Mouse (Mus musculus) adipocyte (in vitro differentiated cells): ENCODE measurements around the gene Zfp442.
"Not testable (repeated sequence)": the region's sequence is repeated elsewhere in the genome, so short reads cannot be mapped to it uniquely, and the experiment has no call there.

Source experiments
- DNase-seq: peaks from one replicate; pipeline ENCODE4 v3.0.0-alpha.2; 2016; ENCODE audit warnings: low spot score

Gene Zfp442

GRCm38 (mm10) chr2:150451180-150451919 lies at the start of gene Zfp442:
Zfp442 (minus strand) TSS chr2:150451486.
- DNase-seq = peak; percentile 77

DNA sequence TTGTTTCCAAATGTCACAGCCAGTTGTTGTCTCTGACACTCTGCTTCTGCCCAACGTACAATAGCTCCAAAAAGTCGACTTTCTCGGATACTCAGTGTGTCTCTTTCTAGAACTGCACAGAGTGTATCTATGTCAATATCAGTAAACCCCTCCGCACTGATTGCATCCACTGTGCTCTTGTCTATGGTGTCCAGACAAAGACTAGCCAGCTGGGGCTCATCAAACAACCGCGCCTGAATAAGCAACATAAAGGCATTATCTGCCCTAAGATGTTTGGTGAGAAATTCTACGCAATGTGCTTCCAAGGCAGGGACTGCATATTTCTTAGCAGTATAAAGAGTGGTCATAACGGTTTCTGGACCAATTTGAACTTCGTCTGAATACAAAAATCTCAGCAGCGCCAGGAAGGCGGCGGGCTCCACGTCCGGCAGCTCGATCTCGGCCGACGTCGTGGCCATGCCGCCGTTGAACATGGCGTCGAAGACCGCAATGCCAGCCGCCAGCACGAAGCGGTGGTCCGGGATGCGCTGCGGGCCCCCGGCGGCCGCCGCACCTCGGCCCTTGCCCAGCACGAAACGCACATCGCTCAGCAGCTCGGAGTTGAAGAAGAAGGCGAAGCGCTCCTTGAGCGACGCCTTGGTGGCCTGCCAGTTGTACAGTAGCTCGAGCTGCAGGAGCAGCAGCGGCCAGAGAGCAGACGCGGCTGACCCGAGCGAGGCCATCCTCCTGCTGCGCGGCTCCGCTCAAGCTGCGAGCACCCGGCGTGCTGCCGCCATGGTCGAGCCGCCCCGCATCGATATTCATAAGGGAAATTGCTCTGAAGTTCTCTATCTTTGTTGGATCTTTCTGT lies 49.1 kb upstream of the Zfp442 start:
- DNase-seq = not testable (repeated sequence)

GRCm38 (mm10) chr2:150493031-150493430 lies 41.7 kb upstream of the Zfp442 start:
- no peak for DNase-seq

DNA sequence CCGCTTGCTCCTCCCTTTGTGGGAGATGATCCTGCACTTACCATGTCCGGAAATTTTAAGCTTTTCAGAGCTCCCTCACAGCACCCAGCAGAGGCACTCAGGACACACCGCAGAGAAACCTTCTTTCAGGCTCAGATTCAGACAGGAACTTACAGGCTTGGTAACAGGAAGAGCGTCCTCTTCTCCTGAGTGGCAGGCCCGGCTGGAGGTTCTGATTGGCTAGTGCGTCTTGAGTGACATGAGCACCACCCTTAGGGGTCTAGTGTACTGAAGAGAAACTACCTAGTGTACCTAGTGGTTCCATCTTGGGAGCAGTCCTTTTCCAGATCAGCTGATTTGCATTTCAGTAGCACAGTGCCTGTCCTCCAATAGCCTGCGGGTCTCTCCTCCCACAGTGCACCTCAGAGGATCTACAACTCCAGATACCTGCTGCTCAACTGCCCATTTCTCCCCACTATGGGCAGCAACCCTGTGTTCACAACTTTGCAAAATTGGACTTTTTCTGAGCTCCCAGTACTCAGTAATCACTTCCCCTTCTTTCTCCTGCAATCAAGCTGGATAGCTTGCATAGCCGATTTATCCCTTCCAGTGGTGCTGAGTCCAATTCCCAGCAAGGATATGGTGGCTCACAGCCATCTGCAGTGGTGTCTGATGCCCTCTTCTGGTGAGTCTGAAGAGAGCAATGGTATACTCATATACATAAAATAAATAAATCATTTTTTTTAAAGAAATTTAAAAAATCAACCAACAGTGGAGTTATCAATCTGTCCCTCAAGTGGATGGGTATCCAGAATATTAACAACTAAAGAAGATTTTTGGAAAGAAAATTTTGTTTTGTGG lies 33.9 kb upstream of the Zfp442 start, which contains the start of gene Zfp345:
Gene Zfp345 (minus strand): TSS at position 153 of the 840 bp plus-strand sequence.
- DNase-seq = peak; percentile 80

- peak; percentile 39 for DNase-seq
Measured at GRCm38 (mm10) chr2:150439084-150439483, 12.2 kb downstream of the Zfp442 start.

DNA sequence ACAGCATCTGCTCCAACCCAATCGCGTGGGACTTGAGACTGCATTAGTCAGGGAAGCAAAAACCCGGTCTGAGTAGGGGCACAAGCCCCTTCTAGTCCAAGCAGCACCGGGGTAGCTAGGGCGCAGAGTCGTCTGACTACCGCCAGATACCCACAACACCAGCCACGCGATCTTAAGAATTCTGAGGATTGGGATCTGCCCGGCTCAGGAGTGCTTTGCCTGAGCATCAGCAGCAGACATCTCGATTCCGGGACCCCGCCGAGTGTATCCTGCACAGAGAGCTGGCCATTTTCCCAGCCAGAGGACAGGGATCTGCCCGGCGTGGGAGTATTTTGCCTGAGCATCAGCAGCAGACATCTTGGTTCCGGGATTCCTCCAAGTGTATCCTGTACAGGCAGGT lies 39.1 kb downstream of the Zfp442 start:
- DNase-seq = not testable (repeated sequence)

DNA sequence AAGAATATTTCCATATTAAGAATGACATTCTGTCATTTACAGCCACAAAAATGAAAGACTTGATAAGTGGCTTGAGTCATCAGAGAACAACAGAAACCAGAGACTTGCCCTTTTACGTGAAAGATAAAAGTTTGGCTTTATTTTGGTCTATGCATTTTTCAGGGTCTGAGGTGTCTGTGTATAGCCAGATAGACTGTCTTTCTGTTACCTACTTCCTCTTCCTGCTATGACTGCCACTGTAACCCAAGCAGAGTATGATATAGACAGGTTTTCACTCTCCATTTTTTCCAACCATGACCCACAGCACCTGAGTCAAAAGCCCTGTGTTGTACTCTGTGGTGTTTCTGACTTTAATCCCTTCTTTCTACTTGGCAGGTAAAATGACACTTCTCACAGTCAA lies 61.1 kb downstream of the Zfp442 start:
- DNase-seq = no peak

- DNase-seq = not testable (repeated sequence)
Measured at GRCm38 (mm10) chr2:150385553-150386106, 65.7 kb downstream of the Zfp442 start.

DNA sequence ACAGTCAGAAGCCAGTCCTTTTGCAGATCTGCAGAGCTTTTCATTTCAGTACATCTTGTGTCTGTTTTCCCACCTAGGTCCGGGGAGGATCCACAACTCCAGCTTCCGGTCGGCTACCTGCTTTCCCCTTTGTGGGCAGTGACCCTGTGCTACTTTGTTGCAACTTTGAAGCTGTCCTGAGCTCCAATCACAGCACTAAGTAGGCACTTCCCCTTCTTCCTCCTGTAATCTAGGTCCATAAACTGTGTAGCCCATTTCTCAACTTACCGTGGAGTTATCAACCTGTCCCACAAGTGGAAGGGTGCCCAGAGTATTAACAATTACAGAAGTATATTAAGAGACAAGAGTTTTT lies 88.4 kb downstream of the Zfp442 start:
- DNase-seq = no peak

DNA sequence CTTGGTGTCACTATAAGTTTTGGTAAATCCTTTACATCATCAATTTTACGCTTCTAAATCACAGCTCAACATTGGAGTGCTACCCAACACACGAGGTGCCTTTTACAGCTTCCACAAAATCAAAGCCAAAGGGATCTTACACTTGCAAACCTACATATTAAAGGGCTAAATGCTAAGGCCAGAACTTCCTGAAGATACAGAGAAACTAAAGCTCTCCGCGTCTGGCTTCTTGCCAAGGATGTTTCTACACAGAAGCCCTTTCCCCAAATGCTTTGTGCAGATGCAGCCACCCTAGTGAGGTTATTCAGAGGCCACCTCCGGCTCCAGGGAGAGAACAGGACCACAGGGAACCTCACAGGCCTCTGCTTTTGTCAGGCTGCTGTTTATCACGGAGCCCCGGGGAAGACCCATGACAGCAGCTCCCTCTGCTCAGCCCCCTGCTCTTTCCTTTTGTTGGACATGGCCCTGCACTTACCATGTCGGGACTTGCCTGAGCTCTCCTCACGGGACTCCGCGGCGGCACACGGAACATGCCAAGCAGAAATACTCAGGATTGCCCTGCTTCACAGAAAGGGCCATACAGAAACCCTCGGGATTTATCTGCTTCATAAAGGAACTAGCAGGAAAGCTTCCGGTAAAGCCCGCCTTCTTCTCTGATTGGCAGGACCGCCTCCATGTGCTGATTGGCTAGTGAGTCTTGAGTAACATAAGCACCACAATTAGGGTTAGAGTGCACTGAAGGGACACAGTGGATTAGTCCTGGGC lies 89.0 kb downstream of the Zfp442 start, which contains the start of gene 3300002I08Rik:
Gene 3300002I08Rik (minus strand): TSS at position 653 of the 765 bp plus-strand sequence.
- peak; percentile 95 for DNase-seq
